In genomic region chr10:4972026-4972425, GRCm38 (mm10) we compare ENCODE assay signal across 15 mouse cellular contexts.
"Had no signal": no experiment of that assay in that cellular context is flagged by ENCODE, and none has a peak within 500 bp of the region (broad histone marks: within the 10 kb centered on the region; RNA-seq: fewer than 3 reads in every experiment).

No protein-coding gene starts in this region.

- H3K4me3 ChIP-seq: megakaryocyte, embryonic 14.5 days; midbrain, embryonic 12.5 days; neural tube, embryonic 12.5 days; stomach, embryonic 15.5 days had no signal

- H3K27me3 ChIP-seq: megakaryocyte, embryonic 14.5 days; midbrain, embryonic 12.5 days; neural tube, embryonic 12.5 days; stomach, embryonic 15.5 days had no signal

- H3K9me3 ChIP-seq: megakaryocyte, embryonic 14.5 days; midbrain, embryonic 12.5 days; neural tube, embryonic 12.5 days; stomach, embryonic 15.5 days had no signal

- H3K9ac ChIP-seq: liver, postnatal 0 days; midbrain, embryonic 12.5 days; neural tube, embryonic 12.5 days; stomach, embryonic 15.5 days had no signal

- H3K4me1 ChIP-seq: midbrain, embryonic 12.5 days; neural tube, embryonic 12.5 days; stomach, embryonic 15.5 days had no signal

- H3K36me3 ChIP-seq: midbrain, embryonic 12.5 days; neural tube, embryonic 12.5 days; stomach, embryonic 15.5 days had no signal

- DNase-seq: liver, postnatal 0 days; lung, adult 2 months; lung, postnatal 10 days; midbrain, embryonic 14.5 days; right cerebral cortex, postnatal 14 days; thymus, adult 2 months; thymus, postnatal 25 days; thymus, postnatal 4 days had no signal

- H3K4me2 ChIP-seq: midbrain, embryonic 12.5 days; neural tube, embryonic 12.5 days; stomach, embryonic 15.5 days had no signal

- H3K27ac ChIP-seq: macrophage; midbrain, embryonic 12.5 days; neural tube, embryonic 12.5 days; stomach, embryonic 15.5 days; stomach, postnatal 0 days had no signal

- ATAC-seq: liver, postnatal 0 days; midbrain, embryonic 16.5 days had no signal
